Comparison of ENCODE assay signal across 24 mouse cellular contexts in the genomic region with DNA sequence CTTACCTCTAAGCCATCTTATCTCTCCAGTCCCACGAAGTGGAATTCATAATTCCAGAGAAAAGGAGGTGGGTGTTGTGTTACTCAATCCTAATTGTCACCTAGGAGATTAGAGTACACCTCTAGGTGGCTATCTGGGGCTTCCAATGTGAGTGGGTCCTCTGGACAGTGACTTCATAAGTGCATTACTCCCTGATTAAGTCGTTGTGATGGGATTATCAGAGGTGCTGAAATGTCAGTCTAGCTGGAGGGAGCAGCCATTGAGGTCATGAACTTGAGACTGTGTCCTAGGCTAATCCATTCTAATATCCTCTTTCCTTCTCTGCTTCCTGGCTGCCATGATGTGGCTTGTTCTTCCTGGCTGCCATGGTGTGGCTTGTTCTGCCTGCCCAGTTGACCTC. TPM values are rescaled to one million over a fixed set of nuclear protein-coding genes. Genes with fewer than 3 reads are reported as not detected.
A peak's percentile ranks its signal among the peaks of the same experiment; 100 is the strongest.
DNase-seq lines count a peak whose midpoint lies in the region; ATAC-seq and TF ChIP-seq lines count a peak whose summit lies in the region.
"Had no signal": no experiment of that assay in that cellular context is flagged by ENCODE, and none has a peak within 500 bp of the region (broad histone marks: within the 10 kb centered on the region; RNA-seq: fewer than 3 reads in every experiment).

No protein-coding gene starts in this region.

- H3K36me3 ChIP-seq in heart, embryonic 10.5 days = 0 out of 2 replicates have a peak, but pooled peaks cover 8% of the 10 kb centered on the region
- peaks cover 7% of the 10 kb centered on the region for H3K36me3 ChIP-seq in heart, adult 2 months (ENCODE audit: control insufficient read depth, insufficient read depth, low read length)
- no peaks in the 10 kb centered on the region; the same call in 1 of the 2 replicates for H3K36me3 ChIP-seq in intestine, postnatal 0 days (ENCODE audit: control insufficient read depth, insufficient read depth)
- H3K36me3 ChIP-seq in intestine, embryonic 15.5 days = no peaks in the 10 kb centered on the region
- H3K36me3 ChIP-seq in hindbrain, embryonic 11.5 days (ENCODE audit: control insufficient read depth, insufficient read depth, low read length) = no peaks in the 10 kb centered on the region
- H3K36me3 ChIP-seq: embryonic facial prominence, embryonic 12.5 days had no signal

- TF ChIP-seq CTCF in heart, adult 2 months (IDR thresholded peaks at IDR 0.05) = no peak
- no peak for TF ChIP-seq CTCF in intestine, postnatal 0 days (IDR thresholded peaks at IDR 0.05; ENCODE audit: low read depth)

- intact Hi-C loops in heart, adult 2 months (cut with DNase I) = loop anchor here (10.0 kb wide), 1 partner anchor 945 kb away; a partner anchor contains a TSS

- no peaks in the 10 kb centered on the region for H3K9me3 ChIP-seq in heart, embryonic 10.5 days
- no peaks in the 10 kb centered on the region for H3K9me3 ChIP-seq in intestine, postnatal 0 days (ENCODE audit: control insufficient read depth)
- H3K9me3 ChIP-seq in intestine, embryonic 15.5 days = no peaks in the 10 kb centered on the region
- H3K9me3 ChIP-seq in hindbrain, embryonic 11.5 days (ENCODE audit: control insufficient read depth, low read length) = no peaks in the 10 kb centered on the region
- H3K9me3 ChIP-seq: embryonic facial prominence, embryonic 10.5 days; embryonic facial prominence, embryonic 12.5 days; forebrain, embryonic 13.5 days; G1E had no signal

- TF ChIP-seq EP300 in heart, adult 2 months (IDR thresholded peaks at IDR 0.05; ENCODE audit: insufficient read depth, low read depth, low read length) = no peak

- 46% methylated on average over 2 of the region's 2 CpGs for WGBS in heart, embryonic 10.5 days
- 22% methylated on average over 2 of the region's 2 CpGs for WGBS in heart, adult 2 months
- 42% methylated on average over 2 of the region's 2 CpGs for WGBS in intestine, postnatal 0 days
- WGBS in intestine, embryonic 15.5 days = 58% methylated on average over 2 of the region's 2 CpGs
- 70% methylated on average over 2 of the region's 2 CpGs for WGBS in hindbrain, embryonic 11.5 days

- TF ChIP-seq POLR2A in heart, adult 2 months (IDR thresholded peaks at IDR 0.05; ENCODE audit: insufficient read depth, low read depth, low read length) = no peak

- no peak overlapping the region for H3K4me2 ChIP-seq in intestine, postnatal 0 days (replicated peaks; ENCODE audit: low read depth)
- H3K4me2 ChIP-seq in intestine, embryonic 15.5 days (replicated peaks) = no peak overlapping the region
- H3K4me2 ChIP-seq in hindbrain, embryonic 11.5 days (replicated peaks; ENCODE audit: low read depth, low read length) = no peak overlapping the region
- H3K4me2 ChIP-seq: embryonic facial prominence, embryonic 12.5 days; forebrain, embryonic 13.5 days had no signal

- peak; percentile 48 for DNase-seq in heart, embryonic 10.5 days (ENCODE audit: low spot score)
- no peak for DNase-seq in heart, adult 2 months
- DNase-seq in retina, adult 2 months (ENCODE audit: low read depth, low spot score) = peak; percentile 74
- DNase-seq in retina, embryonic 14.5 days (ENCODE audit: low spot score) = no peak
- peak; percentile 76 for DNase-seq in retina, postnatal 1 day
- DNase-seq in hindbrain, embryonic 11.5 days (ENCODE audit: low spot score) = no peak
- DNase-seq: adrenal gland, adult 8-10 months; adrenal gland, postnatal 14 days; adrenal gland, postnatal 36 days; cerebellum, adult 11-12 months; cerebellum, adult 2 months; cerebellum, adult 9-10 months; cerebellum, postnatal 10 days; cerebellum, postnatal 25 days had no signal

- no peak overlapping the region for H3K27ac ChIP-seq in heart, embryonic 10.5 days
- no peak overlapping the region for H3K27ac ChIP-seq in heart, adult 2 months
- H3K27ac ChIP-seq in intestine, postnatal 0 days (ENCODE audit: low read depth, low read length) = no peak overlapping the region
- no peak overlapping the region for H3K27ac ChIP-seq in intestine, embryonic 15.5 days
- no peak overlapping the region for H3K27ac ChIP-seq in hindbrain, embryonic 11.5 days (ENCODE audit: low read depth, low read length)
- H3K27ac ChIP-seq: embryonic facial prominence, embryonic 10.5 days; embryonic facial prominence, embryonic 12.5 days; forebrain, embryonic 13.5 days had no signal

- H3K27me3 ChIP-seq in heart, embryonic 10.5 days (ENCODE audit: insufficient read depth, poor library complexity, severe bottlenecking) = no peaks in the 10 kb centered on the region
- no peaks in the 10 kb centered on the region for H3K27me3 ChIP-seq in heart, adult 2 months (ENCODE audit: control insufficient read depth, insufficient read depth, low read length)
- H3K27me3 ChIP-seq in intestine, postnatal 0 days (replicated peaks; ENCODE audit: control insufficient read depth, insufficient read depth, low read length) = no peaks in the 10 kb centered on the region
- H3K27me3 ChIP-seq in intestine, embryonic 15.5 days (replicated peaks) = no peaks in the 10 kb centered on the region
- no peaks in the 10 kb centered on the region for H3K27me3 ChIP-seq in hindbrain, embryonic 11.5 days (ENCODE audit: control insufficient read depth, insufficient read depth, low read length)
- H3K27me3 ChIP-seq: CH12.LX; embryonic facial prominence, embryonic 12.5 days; forebrain, embryonic 13.5 days; Patski had no signal

- H3K4me1 ChIP-seq in heart, embryonic 10.5 days = peaks cover 8% of the 10 kb centered on the region
- H3K4me1 ChIP-seq in heart, adult 2 months (ENCODE audit: control insufficient read depth, insufficient read depth, low read length) = peaks cover 10% of the 10 kb centered on the region
- peaks cover 7% of the 10 kb centered on the region; the same call in 1 of the 2 replicates for H3K4me1 ChIP-seq in intestine, postnatal 0 days (replicated peaks; ENCODE audit: control insufficient read depth, insufficient read depth, low read length)
- 0 out of 2 replicates have a peak, but pooled peaks cover 4% of the 10 kb centered on the region for H3K4me1 ChIP-seq in intestine, embryonic 15.5 days (replicated peaks)
- no peaks in the 10 kb centered on the region for H3K4me1 ChIP-seq in hindbrain, embryonic 11.5 days (replicated peaks; ENCODE audit: control insufficient read depth, insufficient read depth, low read length)
- H3K4me1 ChIP-seq: embryonic facial prominence, embryonic 10.5 days; embryonic facial prominence, embryonic 12.5 days; forebrain, embryonic 13.5 days had no signal

- H3K9ac ChIP-seq in heart, adult 2 months (ENCODE audit: low read depth, low read length) = no peak overlapping the region
- H3K9ac ChIP-seq in intestine, postnatal 0 days (ENCODE audit: low read depth, low read length) = no peak overlapping the region
- H3K9ac ChIP-seq in intestine, embryonic 15.5 days = no peak overlapping the region
- no peak overlapping the region for H3K9ac ChIP-seq in hindbrain, embryonic 11.5 days (ENCODE audit: low read depth, low read length)
- H3K9ac ChIP-seq: embryonic facial prominence, embryonic 12.5 days; forebrain, embryonic 13.5 days had no signal

- peaks cover 8% of the 10 kb centered on the region for H3K79me2 ChIP-seq in heart, adult 2 months (replicated peaks; ENCODE audit: control insufficient read depth, insufficient read depth, low read length)

- no peak overlapping the region for H3K4me3 ChIP-seq in heart, embryonic 10.5 days
- H3K4me3 ChIP-seq in heart, adult 2 months = no peak overlapping the region
- H3K4me3 ChIP-seq in intestine, postnatal 0 days (ENCODE audit: low read depth, low read length) = no peak overlapping the region
- no peak overlapping the region for H3K4me3 ChIP-seq in intestine, embryonic 15.5 days (replicated peaks)
- H3K4me3 ChIP-seq in hindbrain, embryonic 11.5 days (ENCODE audit: low read depth, low read length) = no peak overlapping the region
- H3K4me3 ChIP-seq: embryonic facial prominence, embryonic 10.5 days; embryonic facial prominence, embryonic 12.5 days; forebrain, embryonic 13.5 days had no signal

- ATAC-seq in intestine, postnatal 0 days = 0 out of 2 replicates have a peak, but pooled peaks have one; percentile 10
- ATAC-seq in intestine, embryonic 15.5 days = no peak
- ATAC-seq in hindbrain, embryonic 11.5 days (ENCODE audit: low FRiP score) = no peak
- ATAC-seq: activated CD4-positive, CD25-positive, alpha-beta regulatory T cell, adult 4 months; CD4-positive, CD25-positive, alpha-beta regulatory T cell, adult 4 months; forebrain, embryonic 13.5 days; Patski had no signal

RNA-seq across cellular contexts. Expression of a gene that starts 8.0 kb away (rescaled TPM):
- polyA plus RNA-seq in heart, embryonic 10.5 days (2016; fragmentation: Nextera tagmentation; extraction: Ambion mirVana) = 3.8 and 4.6 TPM in 2 replicates
- total RNA-seq in heart, adult 2 months (2021) = not detected
- not detected in 2 replicates for polyA plus RNA-seq in heart, adult 2 months (2012; rRNA removed)
- 2.8 and 3.1 TPM in 2 replicates for polyA plus RNA-seq in intestine, postnatal 0 days (2015; fragmentation: Nextera tagmentation; extraction: Ambion mirVana)
- 3.7 and 4.1 TPM in 2 replicates for polyA plus RNA-seq in intestine, embryonic 15.5 days (2015; fragmentation: Nextera tagmentation; extraction: Ambion mirVana)
- polyA plus RNA-seq in hindbrain, embryonic 11.5 days (2014; fragmentation: Nextera tagmentation; extraction: Ambion mirVana) = 3.6 and 4.3 TPM in 2 replicates
- total RNA-seq: adrenal gland, postnatal 14 days had no signal
- polyA plus RNA-seq: activated CD4-positive, CD25-positive, alpha-beta regulatory T cell, adult 4 months; CD4-positive, CD25-positive, alpha-beta regulatory T cell, adult 4 months had no signal

RNA-seq across cellular contexts. Expression of a gene that starts 8.5 kb away (rescaled TPM):
- 198 and 205 TPM in 2 replicates for polyA plus RNA-seq in heart, embryonic 10.5 days (2016; fragmentation: Nextera tagmentation; extraction: Ambion mirVana)
- 10 to 100 TPM; 59.5 to 67.8 TPM for total RNA-seq in heart, adult 2 months (2021)
- polyA plus RNA-seq in heart, adult 2 months (2012; rRNA removed) = 80.2 and 91.4 TPM in 2 replicates
- 145 and 153 TPM in 2 replicates for polyA plus RNA-seq in intestine, postnatal 0 days (2015; fragmentation: Nextera tagmentation; extraction: Ambion mirVana)
- polyA plus RNA-seq in intestine, embryonic 15.5 days (2015; fragmentation: Nextera tagmentation; extraction: Ambion mirVana) = 163 and 172 TPM in 2 replicates
- polyA plus RNA-seq in hindbrain, embryonic 11.5 days (2014; fragmentation: Nextera tagmentation; extraction: Ambion mirVana) = 147 and 160 TPM in 2 replicates

Comparison
In these comparisons a context has a peak if more than half of its experiments do, and no peak if none do; other contexts are left out.
1. DNase-seq: peak in heart, embryonic 10.5 days (single experiment), retina, adult 2 months (single experiment) and retina, postnatal 1 day (single experiment); none in heart, adult 2 months (0 of 2), retina, embryonic 14.5 days (single experiment) and hindbrain, embryonic 11.5 days (single experiment).